Mouse (Mus musculus): ENCODE measurements around the gene Myo1e. TPM values are rescaled to one million over a fixed set of nuclear protein-coding genes. Genes with fewer than 3 reads are reported as not detected.
A peak's percentile ranks its signal among the peaks of the same experiment; 100 is the strongest.

Myo1e gene
- polyA plus RNA-seq, 1 experiment from 2014 or later: 12.1 TPM

- no peaks in the 10 kb centered on the region for H3K4me1 ChIP-seq
- H3K27me3 ChIP-seq (ENCODE audit: low read depth, poor library complexity, severe bottlenecking): no peaks in the 10 kb centered on the region
- H3K9me3 ChIP-seq (replicated peaks): no peaks in the 10 kb centered on the region
- H3K4me3 ChIP-seq: no peak overlapping the region
- WGBS: 91% methylated on average over 4 of the region's 4 CpGs
- H3K27ac ChIP-seq (replicated peaks): no peak overlapping the region
- 0 out of 2 replicates have a peak, but pooled peaks cover 6% of the 10 kb centered on the region for H3K36me3 ChIP-seq
- DNase-seq (ENCODE audit: low spot score): no peak
These were observed 117.2 kb downstream of the Myo1e start for GRCm38 (mm10) chr9:70324336-70324735.

GRCm38 (mm10) chr9:70325880-70326595, 118.9 kb downstream of the Myo1e start:
- 82% methylated on average over 8 of the region's 8 CpGs for WGBS
- no peaks in the 10 kb centered on the region for H3K9me3 ChIP-seq (replicated peaks)
- H3K4me3 ChIP-seq: no peak overlapping the region
- H3K36me3 ChIP-seq: 0 out of 2 replicates have a peak, but pooled peaks cover 6% of the 10 kb centered on the region
- H3K4me1 ChIP-seq: no peaks in the 10 kb centered on the region
- no peak for DNase-seq (ENCODE audit: low spot score)
- H3K27ac ChIP-seq (replicated peaks): no peak overlapping the region
- no peaks in the 10 kb centered on the region for H3K27me3 ChIP-seq (ENCODE audit: low read depth, poor library complexity, severe bottlenecking)

DNA sequence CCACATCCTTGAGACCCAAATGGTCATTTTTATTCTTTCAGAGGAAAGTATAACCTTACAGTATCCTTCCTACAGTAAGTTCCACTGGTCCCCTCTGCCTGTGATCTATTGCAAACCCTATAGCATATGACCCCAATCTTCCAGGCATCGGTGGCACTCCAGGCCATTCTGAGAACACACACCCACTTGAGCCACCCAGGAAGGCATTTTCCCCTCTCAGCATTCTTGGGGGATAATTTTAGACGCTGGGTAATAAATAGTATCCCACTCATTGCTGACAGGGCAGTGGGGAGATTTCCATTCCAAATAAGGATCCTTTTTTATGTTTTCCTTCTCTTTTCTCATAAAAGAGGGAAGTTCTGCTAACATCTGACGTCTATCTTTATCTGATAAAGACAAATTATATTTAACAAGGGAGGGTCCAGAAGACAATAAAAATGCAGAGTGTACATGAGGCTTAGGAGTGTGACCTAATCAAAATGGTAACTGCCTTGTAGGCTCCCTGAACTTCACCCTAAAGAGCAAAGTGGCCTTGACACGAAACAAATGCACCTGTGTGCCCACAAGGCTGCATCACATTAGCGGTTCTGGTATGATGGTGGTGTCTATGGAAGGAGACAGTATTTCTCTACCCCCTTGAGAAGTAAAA, 121.2 kb downstream of the Myo1e start:
- H3K4me1 ChIP-seq: no peaks in the 10 kb centered on the region
- no peak overlapping the region for H3K4me3 ChIP-seq
- no peak for DNase-seq (ENCODE audit: low spot score)
- no peaks in the 10 kb centered on the region for H3K9me3 ChIP-seq (replicated peaks)
- no peak overlapping the region for H3K27ac ChIP-seq (replicated peaks)
- H3K36me3 ChIP-seq: 0 out of 2 replicates have a peak, but pooled peaks cover 6% of the 10 kb centered on the region
- H3K27me3 ChIP-seq (ENCODE audit: low read depth, poor library complexity, severe bottlenecking): no peaks in the 10 kb centered on the region
- WGBS: 90% methylated on average over 5 of the region's 5 CpGs

DNA sequence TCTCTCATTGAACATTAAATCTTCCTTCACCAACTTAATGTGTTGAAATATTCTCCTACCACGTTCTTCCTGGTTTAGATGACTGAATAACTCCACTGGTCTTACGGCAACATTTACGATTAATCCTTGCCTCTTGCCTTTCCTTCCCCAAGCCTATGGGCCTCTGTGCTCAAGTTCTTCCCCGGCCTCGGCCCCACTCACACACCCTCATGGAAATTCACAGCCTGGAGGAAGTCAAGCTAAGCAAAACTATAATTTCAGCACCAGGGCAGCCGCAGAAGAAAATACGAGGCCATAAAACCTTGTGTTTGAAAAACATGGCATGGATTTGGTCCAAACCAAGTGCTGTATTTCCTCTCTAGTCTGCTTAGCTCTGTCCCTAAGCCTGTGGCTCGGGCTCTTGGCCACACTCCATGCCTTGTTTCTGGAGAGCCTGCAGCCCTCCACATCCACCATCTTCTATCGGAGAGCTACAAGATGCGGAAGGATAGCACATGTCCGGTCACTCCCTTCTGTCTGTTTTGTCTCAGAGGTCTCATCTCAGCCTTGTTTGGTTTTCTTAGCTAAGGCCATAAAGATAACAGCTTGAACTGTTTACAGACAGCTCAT, 124.7 kb downstream of the Myo1e start:
- no peaks in the 10 kb centered on the region for H3K4me1 ChIP-seq
- no peaks in the 10 kb centered on the region for H3K27me3 ChIP-seq (ENCODE audit: low read depth, poor library complexity, severe bottlenecking)
- 0 out of 2 replicates have a peak, but pooled peaks cover 13% of the 10 kb centered on the region for H3K36me3 ChIP-seq
- no peak for DNase-seq (ENCODE audit: low spot score)
- H3K4me3 ChIP-seq: no peak overlapping the region
- 95% methylated on average over 11 of the region's 11 CpGs for WGBS
- H3K27ac ChIP-seq (replicated peaks): no peak overlapping the region
- H3K9me3 ChIP-seq (replicated peaks): no peaks in the 10 kb centered on the region

DNA sequence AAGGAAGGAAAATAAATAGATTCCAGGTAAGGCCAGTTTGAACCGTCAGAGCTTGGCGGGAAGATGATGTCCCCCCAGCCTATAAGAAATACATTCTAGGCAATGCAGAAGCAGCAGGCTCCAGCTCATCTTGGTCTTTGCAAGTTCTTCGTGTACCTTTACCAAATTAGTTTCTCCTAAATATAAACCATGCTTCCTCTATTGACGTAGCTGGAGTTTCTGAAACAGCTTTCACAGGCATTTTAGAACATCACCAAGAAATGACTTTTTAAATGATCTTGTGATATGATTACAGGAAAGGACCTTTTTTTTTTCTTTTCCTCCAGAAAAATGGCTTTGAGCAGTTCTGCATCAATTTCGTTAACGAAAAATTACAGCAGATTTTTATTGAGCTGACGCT, 131.2 kb downstream of the Myo1e start:
- Histone ChIP-seq H3K27ac (replicated peaks) (no peak overlapping the region), H3K4me1 (no peaks in the 10 kb centered on the region), H3K36me3 (peaks cover 42% of the 10 kb centered on the region), H3K4me3 (no peak overlapping the region), H3K9me3 (replicated peaks) (no peaks in the 10 kb centered on the region), H3K27me3 (ENCODE audit: low read depth, poor library complexity, severe bottlenecking) (no peaks in the 10 kb centered on the region)
- no peak for DNase-seq (ENCODE audit: low spot score)
- 93% methylated on average over 7 of the region's 7 CpGs for WGBS

DNA sequence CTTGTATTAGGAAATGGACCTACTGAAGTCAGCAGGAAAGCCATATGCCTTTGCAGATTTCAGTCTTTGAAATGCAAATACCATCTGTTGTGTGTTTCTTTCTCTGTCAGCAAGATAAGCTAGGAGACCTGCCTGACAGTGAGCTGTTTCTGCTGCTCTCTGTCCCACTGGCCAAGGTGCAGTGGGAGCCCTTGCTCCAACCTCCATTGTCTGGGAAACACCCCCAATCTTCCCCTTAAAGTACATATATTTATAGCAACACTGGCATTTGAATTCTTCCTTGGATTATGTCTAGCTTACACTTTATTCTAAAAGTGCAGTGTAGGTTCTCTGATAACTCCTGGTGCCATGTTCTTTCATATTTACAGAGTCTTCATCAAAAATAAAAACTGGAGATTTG, 131.7 kb downstream of the Myo1e start:
- H3K27me3 ChIP-seq (ENCODE audit: low read depth, poor library complexity, severe bottlenecking): no peaks in the 10 kb centered on the region
- no peak for DNase-seq (ENCODE audit: low spot score)
- peaks cover 47% of the 10 kb centered on the region for H3K36me3 ChIP-seq
- no peaks in the 10 kb centered on the region for H3K4me1 ChIP-seq
- no peak overlapping the region for H3K27ac ChIP-seq (replicated peaks)
- H3K4me3 ChIP-seq: no peak overlapping the region
- H3K9me3 ChIP-seq (replicated peaks): no peaks in the 10 kb centered on the region

GRCm38 (mm10) chr9:70349274-70349673, 142.1 kb downstream of the Myo1e start:
- 90% methylated on average over 2 of the region's 2 CpGs for WGBS
- H3K27ac ChIP-seq (replicated peaks): no peak overlapping the region
- H3K4me1 ChIP-seq: peaks cover 6% of the 10 kb centered on the region; the same call in 1 of the 2 replicates
- no peak overlapping the region for H3K4me3 ChIP-seq
- no peak for DNase-seq (ENCODE audit: low spot score)
- H3K9me3 ChIP-seq (replicated peaks): no peaks in the 10 kb centered on the region
- peaks cover 8% of the 10 kb centered on the region for H3K36me3 ChIP-seq
- H3K27me3 ChIP-seq (ENCODE audit: low read depth, poor library complexity, severe bottlenecking): no peaks in the 10 kb centered on the region

DNA sequence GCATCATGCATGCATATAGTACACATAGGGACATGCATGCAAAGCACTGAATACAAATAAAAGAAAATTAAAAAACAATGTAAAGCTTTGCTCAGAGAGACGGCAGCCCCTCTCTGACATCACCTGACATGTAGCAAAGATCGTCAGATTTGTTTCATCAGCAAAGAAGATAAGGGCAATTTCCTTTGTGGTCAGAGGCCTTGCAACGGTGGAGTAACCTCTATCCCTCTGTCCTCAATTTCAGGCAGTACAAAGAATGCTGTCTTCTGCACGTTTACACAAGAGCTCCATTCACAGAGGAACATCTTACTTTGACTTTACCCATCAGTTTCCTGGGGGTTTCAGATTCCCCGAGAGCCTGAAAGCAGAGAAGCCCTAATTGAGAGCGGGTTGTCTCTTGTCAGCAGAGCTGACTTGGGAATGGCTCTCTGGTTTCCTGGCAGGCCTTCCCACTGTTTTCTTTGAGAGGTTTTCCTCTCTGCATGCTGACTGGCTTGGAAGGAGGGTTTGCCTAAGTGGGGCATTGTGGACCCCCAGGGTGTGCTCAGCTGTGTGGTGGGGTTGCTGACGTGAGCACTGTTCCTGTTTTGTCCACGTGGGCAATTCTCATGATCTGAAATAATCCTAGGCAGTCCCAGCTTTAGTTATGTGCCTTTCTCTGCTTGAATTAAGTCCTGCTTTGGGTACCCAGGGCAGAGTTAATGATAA, 144.6 kb downstream of the Myo1e start:
- Histone ChIP-seq H3K27me3 (ENCODE audit: low read depth, poor library complexity, severe bottlenecking) (no peaks in the 10 kb centered on the region), H3K36me3 (peaks cover 22% of the 10 kb centered on the region), H3K4me3 (no peak overlapping the region), H3K4me1 (peaks cover 12% of the 10 kb centered on the region), H3K9me3 (replicated peaks) (no peaks in the 10 kb centered on the region), H3K27ac (replicated peaks) (no peak overlapping the region)
- peak; percentile 13 for DNase-seq (ENCODE audit: low spot score)
- WGBS: 36% methylated on average over 8 of the region's 8 CpGs

GRCm38 (mm10) chr9:70356254-70356653, 149.1 kb downstream of the Myo1e start:
- 37% methylated on average over 8 of the region's 8 CpGs for WGBS
- no peak for DNase-seq (ENCODE audit: low spot score)
- no peak overlapping the region for H3K27ac ChIP-seq (replicated peaks)

GRCm38 (mm10) chr9:70359402-70360131, 152.4 kb downstream of the Myo1e start:
- H3K36me3 ChIP-seq: peaks cover 32% of the 10 kb centered on the region
- 95% methylated on average over 2 of the region's 2 CpGs for WGBS
- H3K9me3 ChIP-seq (replicated peaks): peaks cover 4% of the 10 kb centered on the region; the same call in 1 of the 2 replicates
- no peaks in the 10 kb centered on the region for H3K27me3 ChIP-seq (ENCODE audit: low read depth, poor library complexity, severe bottlenecking)
- no peak overlapping the region for H3K27ac ChIP-seq (replicated peaks)
- DNase-seq (ENCODE audit: low spot score): no peak
- H3K4me3 ChIP-seq: no peak overlapping the region
- peaks cover 6% of the 10 kb centered on the region; the same call in 1 of the 2 replicates for H3K4me1 ChIP-seq

More at GRCm38 (mm10) chr9:70356254-70356653, 149.1 kb downstream of the Myo1e start:
- peaks cover 39% of the 10 kb centered on the region for H3K36me3 ChIP-seq
- H3K4me3 ChIP-seq: no peak overlapping the region
- H3K9me3 ChIP-seq (replicated peaks): peaks cover 4% of the 10 kb centered on the region; the same call in 1 of the 2 replicates
- peaks cover 12% of the 10 kb centered on the region for H3K4me1 ChIP-seq
- H3K27me3 ChIP-seq (ENCODE audit: low read depth, poor library complexity, severe bottlenecking): no peaks in the 10 kb centered on the region

DNA sequence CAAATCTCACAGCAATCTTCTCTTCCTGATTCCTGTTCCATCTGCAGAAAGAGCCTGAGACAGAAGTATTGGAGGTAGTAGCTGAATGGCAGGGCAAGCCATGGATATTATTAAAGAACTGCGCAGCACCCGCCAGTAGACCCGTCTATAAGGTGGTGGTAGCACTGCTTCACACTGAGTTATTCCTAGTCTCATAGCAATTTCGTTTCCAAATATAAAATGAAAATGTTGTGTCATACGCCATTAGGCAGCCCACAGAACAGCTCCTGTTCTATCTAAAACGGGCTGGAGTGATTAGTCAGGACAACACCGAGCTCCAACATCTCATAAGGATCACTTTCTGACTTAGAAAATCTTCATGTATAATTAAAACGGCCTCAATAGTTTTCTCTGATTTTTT, 157.6 kb downstream of the Myo1e start:
- Histone ChIP-seq H3K4me1 (no peaks in the 10 kb centered on the region), H3K9me3 (replicated peaks) (no peaks in the 10 kb centered on the region), H3K4me3 (no peak overlapping the region), H3K27me3 (ENCODE audit: low read depth, poor library complexity, severe bottlenecking) (no peaks in the 10 kb centered on the region), H3K36me3 (peaks cover 35% of the 10 kb centered on the region), H3K27ac (replicated peaks) (no peak overlapping the region)
- WGBS: 93% methylated on average over 8 of the region's 8 CpGs
- DNase-seq (ENCODE audit: low spot score): no peak

GRCm38 (mm10) chr9:70365915-70366314, 158.8 kb downstream of the Myo1e start:
- Histone ChIP-seq H3K4me3 (no peak overlapping the region), H3K9me3 (replicated peaks) (no peaks in the 10 kb centered on the region), H3K36me3 (peaks cover 41% of the 10 kb centered on the region), H3K4me1 (no peaks in the 10 kb centered on the region), H3K27me3 (ENCODE audit: low read depth, poor library complexity, severe bottlenecking) (no peaks in the 10 kb centered on the region), H3K27ac (replicated peaks) (no peak overlapping the region)
- 83% methylated on average over 2 of the region's 2 CpGs for WGBS
- no peak for DNase-seq (ENCODE audit: low spot score)

All from midbrain, embryonic 10.5 days (tissue).